Mouse (Mus musculus) forelimb bud, embryonic 11.5 days (tissue): ENCODE data around the gene Casq2.

Source experiments
- DNase-seq: peaks from one replicate; pipeline ENCODE4 v3.0.0-alpha.2; 2012; ENCODE audit warnings: low read depth, low spot score

The Casq2 gene

GRCm38 (mm10) chr3:102135389-102136113 is 49.3 kb downstream of the Casq2 start:
- no peak for DNase-seq

- DNase-seq, result no peak
These were observed 50.9 kb downstream of the Casq2 start for GRCm38 (mm10) chr3:102137158-102137557.

GRCm38 (mm10) chr3:102138899-102139298 is 52.7 kb downstream of the Casq2 start:
- DNase-seq, result no peak

- DNase-seq, result no peak
These were observed 54.4 kb downstream of the Casq2 start for GRCm38 (mm10) chr3:102140606-102141005.

GRCm38 (mm10) chr3:102141451-102141850 is 55.2 kb downstream of the Casq2 start:
- no peak for DNase-seq

- DNase-seq, result no peak
These were observed 55.7 kb downstream of the Casq2 start for GRCm38 (mm10) chr3:102141893-102142292.

GRCm38 (mm10) chr3:102142947-102143346 is 56.7 kb downstream of the Casq2 start:
- no peak for DNase-seq

- no peak for DNase-seq
These were observed 57.3 kb downstream of the Casq2 start for GRCm38 (mm10) chr3:102143536-102143935.

- DNase-seq, result no peak
These were observed 58.2 kb downstream of the Casq2 start for GRCm38 (mm10) chr3:102144401-102144800.

- DNase-seq, result no peak
These were observed 59.6 kb downstream of the Casq2 start for GRCm38 (mm10) chr3:102145645-102146386.

GRCm38 (mm10) chr3:102146428-102146827 is 60.2 kb downstream of the Casq2 start:
- DNase-seq, result no peak

GRCm38 (mm10) chr3:102147189-102147588 is 61.0 kb downstream of the Casq2 start:
- no peak for DNase-seq

- DNase-seq, result peak; percentile 36
These were observed 63.7 kb downstream of the Casq2 start for GRCm38 (mm10) chr3:102149941-102150340.

GRCm38 (mm10) chr3:102151850-102152249 is 65.6 kb downstream of the Casq2 start:
- DNase-seq, result no peak

GRCm38 (mm10) chr3:102152471-102152870 is 66.3 kb downstream of the Casq2 start:
- no peak for DNase-seq

- no peak for DNase-seq
These were observed 66.7 kb downstream of the Casq2 start for GRCm38 (mm10) chr3:102152872-102153271.

- no peak for DNase-seq
These were observed 67.9 kb downstream of the Casq2 start for GRCm38 (mm10) chr3:102154107-102154506.

GRCm38 (mm10) chr3:102156737-102157136 is 70.5 kb downstream of the Casq2 start:
- no peak for DNase-seq

- no peak for DNase-seq
These were observed 71.4 kb downstream of the Casq2 start for GRCm38 (mm10) chr3:102157652-102158051.

- DNase-seq, result no peak
These were observed 72.7 kb downstream of the Casq2 start for GRCm38 (mm10) chr3:102158759-102159422.

GRCm38 (mm10) chr3:102159423-102160325 is 73.5 kb downstream of the Casq2 start:
- DNase-seq, result no peak
